8 mouse cellular contexts compared by ENCODE assay signal in the genomic region with DNA sequence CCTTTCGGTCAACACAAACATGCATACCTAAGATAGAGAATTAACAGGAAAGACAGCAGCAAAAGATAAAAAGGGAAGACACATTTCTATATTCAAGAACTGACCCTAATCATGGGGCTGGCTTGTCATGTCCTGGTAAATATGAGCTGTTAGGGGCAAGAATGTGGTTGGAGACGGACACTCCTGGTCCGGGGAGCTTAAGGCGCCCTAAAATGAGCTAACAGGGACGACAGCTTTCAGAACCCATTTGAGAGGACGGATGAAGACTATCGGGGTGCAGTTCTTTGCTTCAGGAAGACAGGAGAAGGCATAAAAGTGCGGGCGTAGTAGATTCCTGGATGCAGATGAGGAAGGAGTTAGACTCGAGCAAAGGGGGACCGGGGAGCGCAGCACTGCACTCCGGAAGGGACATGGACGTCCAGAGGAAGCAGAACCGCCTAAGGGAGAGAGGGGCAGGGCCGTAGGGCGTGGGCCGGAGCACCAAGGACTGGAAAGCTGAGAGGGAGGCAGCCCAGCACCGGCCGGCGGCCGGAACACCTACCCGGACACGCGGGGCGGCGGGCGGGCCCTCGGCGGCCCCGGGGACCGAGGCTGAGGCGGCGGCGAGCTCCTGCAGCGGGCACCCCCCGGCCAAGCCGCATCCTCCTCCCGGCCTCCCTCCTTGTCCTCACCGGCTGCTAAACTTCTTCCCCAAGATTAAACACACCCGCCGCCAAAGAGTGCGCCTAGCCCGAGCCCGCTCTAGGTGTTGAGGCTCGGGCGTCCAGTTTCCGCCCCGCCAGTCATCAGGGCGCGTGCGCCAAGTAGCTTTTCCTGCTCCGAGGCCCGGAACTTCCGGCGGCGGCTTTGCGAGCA. TPM values are rescaled to one million over a fixed set of nuclear protein-coding genes. Genes with fewer than 3 reads are reported as not detected.
DNase-seq lines count a peak whose midpoint lies in the region; ATAC-seq lines count a peak whose summit lies in the region.

Spopl (minus strand) TSS at position 805 of the 855 bp plus-strand sequence.

- peaks cover 14% of the 10 kb centered on the region; the same call in 1 of the 2 replicates for H3K27me3 ChIP-seq in forebrain, embryonic 10.5 days (ENCODE audit: poor library complexity, severe bottlenecking)
- H3K27me3 ChIP-seq in heart, embryonic 15.5 days = no peaks in the 10 kb centered on the region
- H3K27me3 ChIP-seq in liver, embryonic 12.5 days (replicated peaks) = peaks cover 10% of the 10 kb centered on the region; the same call in 1 of the 2 replicates
- no peaks in the 10 kb centered on the region for H3K27me3 ChIP-seq in splenic B cell, adult 2 months (ENCODE audit: control insufficient read depth, insufficient read depth, low read length, poor library complexity, severe bottlenecking)

- peaks cover 9% of the 10 kb centered on the region; the same call in 1 of the 2 replicates for H3K36me3 ChIP-seq in forebrain, embryonic 10.5 days (replicated peaks)
- H3K36me3 ChIP-seq in heart, embryonic 15.5 days = no peaks in the 10 kb centered on the region
- H3K36me3 ChIP-seq in liver, embryonic 12.5 days = peaks cover 3% of the 10 kb centered on the region; the same call in 1 of the 2 replicates
- H3K36me3 ChIP-seq in splenic B cell, adult 2 months (ENCODE audit: control insufficient read depth, insufficient read depth, low read length, poor library complexity, severe bottlenecking) = no peaks in the 10 kb centered on the region

- peaks cover 9% of the 10 kb centered on the region for H3K4me1 ChIP-seq in forebrain, embryonic 10.5 days
- H3K4me1 ChIP-seq in heart, embryonic 15.5 days (replicated peaks) = peaks cover 7% of the 10 kb centered on the region
- H3K4me1 ChIP-seq in liver, embryonic 12.5 days = peaks cover 29% of the 10 kb centered on the region

- no peaks in the 10 kb centered on the region for H3K9me3 ChIP-seq in forebrain, embryonic 10.5 days
- H3K9me3 ChIP-seq in heart, embryonic 15.5 days (replicated peaks) = no peaks in the 10 kb centered on the region
- no peaks in the 10 kb centered on the region for H3K9me3 ChIP-seq in liver, embryonic 12.5 days (replicated peaks)

- WGBS in forebrain, embryonic 10.5 days = 2% methylated on average over 58 of the region's 58 CpGs
- 2% methylated on average over 58 of the region's 58 CpGs for WGBS in heart, embryonic 15.5 days
- under 1% methylated on average over 58 of the region's 58 CpGs for WGBS in liver, embryonic 12.5 days (ENCODE audit: insufficient replicate concordance)

- peak; percentile 83 for ATAC-seq in heart, embryonic 15.5 days (replicated peaks; ENCODE audit: insufficient number of reproducible peaks, insufficient read depth, low FRiP score, low read depth)
- peak; percentile 91 for ATAC-seq in liver, embryonic 12.5 days

- H3K9ac ChIP-seq in heart, embryonic 15.5 days = peak within 1 kb of the TSS; percentile 94
- H3K9ac ChIP-seq in liver, embryonic 12.5 days = peak within 1 kb of the TSS; percentile 91

- H3K4me2 ChIP-seq in heart, embryonic 15.5 days = peak within 1 kb of the TSS; percentile 77
- peak within 1 kb of the TSS; percentile 69 for H3K4me2 ChIP-seq in liver, embryonic 12.5 days

- H3K4me3 ChIP-seq in forebrain, embryonic 10.5 days = peak within 1 kb of the TSS; percentile 98
- peak within 1 kb of the TSS; percentile 94 for H3K4me3 ChIP-seq in heart, embryonic 15.5 days
- peak within 1 kb of the TSS; percentile 89 for H3K4me3 ChIP-seq in liver, embryonic 12.5 days

- peak; percentile 65 to 70 for DNase-seq in CD8-positive naive resting alpha-beta T cell, adult 2 months (ENCODE audit: low read depth in 2 of 2, low spot score in 2 of 2)
- peak; percentile 61 for DNase-seq in c-Kit-negative CD71-positive TER-119-positive erythroid progenitor cells, embryonic 14.5 days (ENCODE audit: low read depth, low spot score)
- peak; percentile 83 for DNase-seq in forebrain, embryonic 10.5 days (ENCODE audit: extremely low spot score, low spot score)
- DNase-seq in kidney, postnatal 14 days = peak; percentile 91
- peak; percentile 83 for DNase-seq in naive thymus-derived CD4-positive, alpha-beta T cell, adult 2 months (ENCODE audit: low read depth)
- DNase-seq in splenic B cell, adult 2 months (ENCODE audit: low read depth, low spot score) = peak; percentile 83

- H3K27ac ChIP-seq in forebrain, embryonic 10.5 days = peak within 1 kb of the TSS; percentile 94
- peak within 1 kb of the TSS; percentile 83 for H3K27ac ChIP-seq in heart, embryonic 15.5 days
- peak within 1 kb of the TSS; percentile 95 for H3K27ac ChIP-seq in liver, embryonic 12.5 days

RNA-seq across cellular contexts. Expression of gene Spopl, which starts in this region (rescaled TPM):
- polyA plus RNA-seq in forebrain, embryonic 10.5 days (2016; fragmentation: Nextera tagmentation; extraction: Ambion mirVana) = 6.8 and 7.4 TPM in 2 replicates
- polyA plus RNA-seq in heart, embryonic 15.5 days (2015; fragmentation: Nextera tagmentation; extraction: Ambion mirVana) = 7.9 and 10.6 TPM in 2 replicates
- 11.6 and 13.1 TPM in 2 replicates for polyA plus RNA-seq in liver, embryonic 12.5 days (2016; fragmentation: Nextera tagmentation; extraction: Ambion mirVana)

Comparison
In these comparisons a context has a peak if more than half of its experiments do, and no peak if none do; other contexts are left out.
1. Peak in every context shown above with its lines: DNase-seq, ATAC-seq, H3K4me3 ChIP-seq and H3K27ac ChIP-seq.